Mouse (Mus musculus): ENCODE results near the gene Trim30a.
"Not testable (repeated sequence)": the region's sequence is repeated elsewhere in the genome, so short reads cannot be mapped to it uniquely, and the experiment has no call there.

The Trim30a gene

GRCm38 (mm10) chr7:104465065-104465744 is at the start of gene Trim30a:
TSS of gene Trim30a (minus strand) at chr7:104465193.
- in situ Hi-C loops (cut with MseI, MboI), result no loop called here

- in situ Hi-C loops (cut with MseI, MboI), result not testable (repeated sequence)
These were observed 42.5 kb upstream of the Trim30a start, which contains the start of gene Trim30d for GRCm38 (mm10) chr7:104507421-104508065. TSS of gene Trim30d (minus strand) at chr7:104507849.

- in situ Hi-C loops (cut with MseI, MboI), result no loop called here
These were observed 36.8 kb upstream of the Trim30a start for GRCm38 (mm10) chr7:104501589-104502371.

- in situ Hi-C loops (cut with MseI, MboI), result not testable (repeated sequence)
These were observed 36.2 kb upstream of the Trim30a start for GRCm38 (mm10) chr7:104501186-104501585.

GRCm38 (mm10) chr7:104499464-104499863 is 34.5 kb upstream of the Trim30a start:
- in situ Hi-C loops (cut with MseI, MboI), result not testable (repeated sequence)

GRCm38 (mm10) chr7:104445961-104446645 is 18.9 kb downstream of the Trim30a start:
- in situ Hi-C loops (cut with MseI, MboI), result no loop called here

- in situ Hi-C loops (cut with MseI, MboI), result no loop called here
These were observed 60.5 kb downstream of the Trim30a start for GRCm38 (mm10) chr7:104404460-104404950.

GRCm38 (mm10) chr7:104401140-104401539 is 63.9 kb downstream of the Trim30a start:
- in situ Hi-C loops (cut with MseI, MboI), result no loop called here

GRCm38 (mm10) chr7:104400698-104401097 is 64.3 kb downstream of the Trim30a start, which contains the start of gene Trim30c:
TSS of gene Trim30c (minus strand) at chr7:104400837.
- in situ Hi-C loops (cut with MseI, MboI), result no loop called here

- in situ Hi-C loops (cut with MseI, MboI), result no loop called here
These were observed 66.5 kb downstream of the Trim30a start for GRCm38 (mm10) chr7:104398492-104398891.

GRCm38 (mm10) chr7:104369736-104370414 is 95.1 kb downstream of the Trim30a start, which contains the start of gene Trim30b:
TSS of gene Trim30b (minus strand) at chr7:104369884.
- in situ Hi-C loops (cut with MseI, MboI), result no loop called here

GRCm38 (mm10) chr7:104366339-104366738 is 98.7 kb downstream of the Trim30a start:
- in situ Hi-C loops (cut with MseI, MboI), result no loop called here

All from mouse trophoblast stem cell (cell line).